Mouse (Mus musculus): ENCODE results near the gene Rnf121. TPM values are rescaled to one million over a fixed set of nuclear protein-coding genes. Genes with fewer than 3 reads are reported as not detected.
A peak's percentile ranks its signal among the peaks of the same experiment; 100 is the strongest.

Gene Rnf121
- polyA plus RNA-seq, 1 experiment from 2014 or later = 33.9 TPM

DNA sequence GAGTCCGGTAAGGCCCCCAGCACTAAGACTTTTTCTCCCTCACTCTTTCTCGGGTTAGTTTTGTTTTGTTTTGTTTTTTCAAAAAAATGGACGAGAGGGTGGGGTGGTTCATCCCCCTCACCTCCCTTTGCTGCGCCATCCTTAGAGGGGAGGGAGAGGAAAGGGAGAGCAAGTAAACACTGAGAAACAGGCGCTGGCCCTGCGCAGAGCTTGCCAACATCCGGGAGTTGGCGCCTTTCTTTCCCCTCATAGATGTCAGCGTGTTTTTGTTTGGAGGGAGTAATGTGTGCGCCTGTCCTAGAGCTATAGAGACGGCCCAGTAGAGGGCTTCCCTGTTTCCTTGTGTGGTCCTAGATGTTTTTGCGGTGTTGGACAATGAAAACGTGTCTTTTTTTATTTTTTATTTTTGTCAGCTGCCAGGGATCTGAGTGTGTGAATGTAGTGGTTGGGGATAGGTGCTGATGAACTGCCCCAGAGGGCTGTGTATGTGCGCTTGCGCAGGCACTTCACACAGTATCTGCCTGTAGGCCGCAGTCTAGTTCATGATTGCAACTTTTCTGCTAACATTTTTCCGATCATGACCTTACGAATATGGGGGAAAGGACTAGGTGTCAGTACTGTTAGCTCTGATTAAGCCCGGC is 94.3 kb downstream of the Rnf121 start:
- Histone ChIP-seq H3K36me3 (ENCODE audit: control insufficient read depth, insufficient read depth, low read length) (no peaks in the 10 kb centered on the region), H3K4me1 (ENCODE audit: control insufficient read depth, insufficient read depth, low read length) (peaks cover 23% of the 10 kb centered on the region)
- DNase-seq (ENCODE audit: low spot score) = peak; percentile 94

DNA sequence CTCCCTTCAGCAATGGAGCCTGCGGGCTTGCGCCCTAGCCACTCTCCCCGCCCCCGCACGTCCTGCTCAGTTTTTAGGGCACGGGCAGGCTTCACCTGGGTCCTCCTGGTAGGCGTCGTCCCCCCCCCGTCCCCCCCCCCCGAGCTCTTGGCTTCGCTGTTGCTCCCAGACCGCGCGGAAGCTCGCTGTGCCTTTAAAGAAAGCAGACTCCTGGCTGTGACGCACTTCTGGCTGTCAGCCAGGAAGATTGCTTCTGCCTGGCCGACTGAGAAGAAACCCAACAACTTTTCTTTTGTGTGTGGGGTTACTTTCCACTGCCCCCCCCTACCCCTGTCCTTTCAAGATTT is 94.9 kb downstream of the Rnf121 start:
- no peaks in the 10 kb centered on the region for H3K27me3 ChIP-seq (replicated peaks; ENCODE audit: control insufficient read depth, insufficient read depth, low read length)
- no peaks in the 10 kb centered on the region for H3K9me3 ChIP-seq (replicated peaks; ENCODE audit: control insufficient read depth, low read length)
- peak overlapping the region; percentile 68 for H3K4me3 ChIP-seq (ENCODE audit: low read depth, low read length)
- peak overlapping the region; percentile 95 for H3K9ac ChIP-seq (ENCODE audit: low read length)
- H3K4me2 ChIP-seq (ENCODE audit: low read length) = peak overlapping the region; percentile 63
- 0% methylated on average over 14 of the region's 17 CpGs for WGBS
- H3K27ac ChIP-seq (ENCODE audit: low read depth, low read length) = peak overlapping the region; percentile 100
- no peaks in the 10 kb centered on the region for H3K36me3 ChIP-seq (ENCODE audit: control insufficient read depth, insufficient read depth, low read length)
- ATAC-seq (peak; percentile 75), DNase-seq (ENCODE audit: low spot score) (peak; percentile 97)
- peaks cover 23% of the 10 kb centered on the region for H3K4me1 ChIP-seq (ENCODE audit: control insufficient read depth, insufficient read depth, low read length)

More for the DNA sequence above, 94.3 kb downstream of the Rnf121 start:
- H3K4me2 ChIP-seq (ENCODE audit: low read length) = peak overlapping the region; percentile 63
- H3K9ac ChIP-seq (ENCODE audit: low read length) = peak overlapping the region; percentile 95
- 1% methylated on average over 19 of the region's 19 CpGs for WGBS
- no peaks in the 10 kb centered on the region for H3K27me3 ChIP-seq (replicated peaks; ENCODE audit: control insufficient read depth, insufficient read depth, low read length)
- ATAC-seq = peak; percentile 80
- H3K4me3 ChIP-seq (ENCODE audit: low read depth, low read length) = peak overlapping the region; percentile 68
- no peaks in the 10 kb centered on the region for H3K9me3 ChIP-seq (replicated peaks; ENCODE audit: control insufficient read depth, low read length)
- peak overlapping the region; percentile 100 for H3K27ac ChIP-seq (ENCODE audit: low read depth, low read length)

DNA sequence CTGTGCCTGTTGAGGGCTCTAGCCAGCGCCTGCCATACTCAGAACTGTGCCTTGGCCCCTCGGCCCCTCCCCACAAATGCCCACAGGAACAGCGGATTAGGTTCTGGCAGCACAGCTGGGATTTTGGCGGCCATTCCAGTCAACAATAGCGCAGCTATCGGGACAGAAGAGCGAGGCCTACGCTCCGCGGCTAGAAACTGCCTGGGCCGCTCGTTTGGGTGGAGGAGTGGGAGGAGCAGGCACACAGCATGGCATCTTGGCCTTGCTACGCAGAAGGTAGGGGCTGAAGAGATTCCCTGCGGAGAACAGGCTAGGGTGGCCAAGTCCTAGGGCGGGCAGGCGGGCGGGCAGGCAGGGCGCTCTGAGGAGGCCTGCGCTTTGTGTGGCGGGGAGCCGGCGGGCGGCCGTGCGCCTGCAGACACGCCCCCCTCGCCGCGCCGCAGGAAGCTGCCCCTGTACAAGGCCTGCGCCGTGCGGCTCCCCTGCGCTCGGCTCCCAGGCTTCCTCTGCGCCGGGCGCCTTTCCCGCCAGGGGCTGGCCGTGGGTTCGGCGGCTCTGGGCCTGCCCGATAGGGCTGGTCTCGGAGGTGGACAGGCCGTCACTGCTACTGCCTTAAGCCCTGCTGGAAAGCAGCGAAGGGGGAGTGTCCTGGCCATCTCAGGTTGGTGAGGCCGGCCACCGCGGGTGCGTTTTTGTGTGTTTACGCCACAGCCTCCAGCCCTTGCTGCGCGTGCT is 95.4 kb downstream of the Rnf121 start:
- WGBS = 1% methylated on average over 37 of the region's 53 CpGs
- no peaks in the 10 kb centered on the region for H3K9me3 ChIP-seq (replicated peaks; ENCODE audit: control insufficient read depth, low read length)
- H3K4me3 ChIP-seq (ENCODE audit: low read depth, low read length) = peak overlapping the region; percentile 68
- H3K27ac ChIP-seq (ENCODE audit: low read depth, low read length) = peak overlapping the region; percentile 100
- peak; percentile 92 for ATAC-seq
- H3K4me1 ChIP-seq (ENCODE audit: control insufficient read depth, insufficient read depth, low read length) = peaks cover 23% of the 10 kb centered on the region
- peak; percentile 91 for DNase-seq (ENCODE audit: low spot score)
- H3K36me3 ChIP-seq (ENCODE audit: control insufficient read depth, insufficient read depth, low read length) = no peaks in the 10 kb centered on the region
- H3K27me3 ChIP-seq (replicated peaks; ENCODE audit: control insufficient read depth, insufficient read depth, low read length) = no peaks in the 10 kb centered on the region
- H3K4me2 ChIP-seq (ENCODE audit: low read length) = peak overlapping the region; percentile 63
- peak overlapping the region; percentile 95 for H3K9ac ChIP-seq (ENCODE audit: low read length)

Other genes starting within 250 kb of the Rnf121 start
- gene Phox2a, start 247.2 kb downstream of the Rnf121 start, polyA plus RNA-seq (2014; fragmentation: Nextera tagmentation; extraction: Ambion mirVana) = not detected in 2 replicates
- 8.2 and 15.3 TPM in 2 replicates for gene Inppl1, start 227.2 kb downstream of the Rnf121 start, polyA plus RNA-seq (2014; fragmentation: Nextera tagmentation; extraction: Ambion mirVana)
- 1.1 and 1.8 TPM in 2 replicates for gene Folr2, start 208.3 kb downstream of the Rnf121 start, polyA plus RNA-seq (2014; fragmentation: Nextera tagmentation; extraction: Ambion mirVana)
- 75.0 and 87.6 TPM in 2 replicates for gene Anapc15, start 201.8 kb downstream of the Rnf121 start, polyA plus RNA-seq (2014; fragmentation: Nextera tagmentation; extraction: Ambion mirVana)
- gene Folr1, start 194.7 kb downstream of the Rnf121 start, polyA plus RNA-seq (2014; fragmentation: Nextera tagmentation; extraction: Ambion mirVana) = 26.1 and 30.6 TPM in 2 replicates
- 181 and 201 TPM in 2 replicates for gene Lamtor1, start 159.6 kb downstream of the Rnf121 start, polyA plus RNA-seq (2014; fragmentation: Nextera tagmentation; extraction: Ambion mirVana)
- gene Tomt, start 159.1 kb downstream of the Rnf121 start, polyA plus RNA-seq (2014; fragmentation: Nextera tagmentation; extraction: Ambion mirVana) = 0.18 and 0.36 TPM in 2 replicates
- 9.6 and 12.9 TPM in 2 replicates for gene Lrrc51, start 131.6 kb downstream of the Rnf121 start, polyA plus RNA-seq (2014; fragmentation: Nextera tagmentation; extraction: Ambion mirVana)
- 72.4 and 74.4 TPM in 2 replicates for gene Numa1, start 131.4 kb downstream of the Rnf121 start, polyA plus RNA-seq (2014; fragmentation: Nextera tagmentation; extraction: Ambion mirVana)
- gene Il18bp, start 46.8 kb downstream of the Rnf121 start, polyA plus RNA-seq (2014; fragmentation: Nextera tagmentation; extraction: Ambion mirVana) = 2.0 and 2.9 TPM in 2 replicates
- gene Xndc1, start within 50 bp of the Rnf121 start, polyA plus RNA-seq (2014; fragmentation: Nextera tagmentation; extraction: Ambion mirVana) = 19.0 and 23.5 TPM in 2 replicates
- gene Xntrpc, start 244 bp upstream of the Rnf121 start, polyA plus RNA-seq (2014; fragmentation: Nextera tagmentation; extraction: Ambion mirVana) = 0.99 and 1.3 TPM in 2 replicates
- gene Trpc2, start 17.6 kb upstream of the Rnf121 start, polyA plus RNA-seq (2014; fragmentation: Nextera tagmentation; extraction: Ambion mirVana) = not detected in 2 replicates
- gene Art1, start 36.3 kb upstream of the Rnf121 start, polyA plus RNA-seq (2014; fragmentation: Nextera tagmentation; extraction: Ambion mirVana) = 0.30 and 0.56 TPM in 2 replicates
- 0.98 and 1.0 TPM in 2 replicates for gene Art5, start 44.0 kb upstream of the Rnf121 start, polyA plus RNA-seq (2014; fragmentation: Nextera tagmentation; extraction: Ambion mirVana)
- not detected in 2 replicates for gene Chrna10, start 51.4 kb upstream of the Rnf121 start, polyA plus RNA-seq (2014; fragmentation: Nextera tagmentation; extraction: Ambion mirVana)
- gene Nup98, start 144.7 kb upstream of the Rnf121 start, polyA plus RNA-seq (2014; fragmentation: Nextera tagmentation; extraction: Ambion mirVana) = 21.6 and 26.2 TPM in 2 replicates
- 53.3 and 54.1 TPM in 2 replicates for gene Pgap2, start 144.7 kb upstream of the Rnf121 start, polyA plus RNA-seq (2014; fragmentation: Nextera tagmentation; extraction: Ambion mirVana)
- 22.0 and 24.8 TPM in 2 replicates for gene Rhog, start 190.6 kb upstream of the Rnf121 start, polyA plus RNA-seq (2014; fragmentation: Nextera tagmentation; extraction: Ambion mirVana)
- 6.5 and 8.8 TPM in 2 replicates for gene Stim1, start 202.3 kb upstream of the Rnf121 start, polyA plus RNA-seq (2014; fragmentation: Nextera tagmentation; extraction: Ambion mirVana)

Data from forebrain, embryonic 14.5 days (tissue).